Mouse (Mus musculus) lung, postnatal 0 days (tissue): Measurements from ENCODE around the gene Sept11.

Experiments used
- CTCF ChIP-seq: IDR thresholded peaks from 2 replicates; pipeline ENCODE4 v1.5.1; 2016; ENCODE audit warnings: antibody characterized with exemption, mild to moderate bottlenecking
- EP300 ChIP-seq: IDR thresholded peaks from 2 replicates; pipeline ENCODE4 v1.6.1; 2016; ENCODE audit warnings: antibody characterized with exemption, mild to moderate bottlenecking, control low read depth

DNA sequence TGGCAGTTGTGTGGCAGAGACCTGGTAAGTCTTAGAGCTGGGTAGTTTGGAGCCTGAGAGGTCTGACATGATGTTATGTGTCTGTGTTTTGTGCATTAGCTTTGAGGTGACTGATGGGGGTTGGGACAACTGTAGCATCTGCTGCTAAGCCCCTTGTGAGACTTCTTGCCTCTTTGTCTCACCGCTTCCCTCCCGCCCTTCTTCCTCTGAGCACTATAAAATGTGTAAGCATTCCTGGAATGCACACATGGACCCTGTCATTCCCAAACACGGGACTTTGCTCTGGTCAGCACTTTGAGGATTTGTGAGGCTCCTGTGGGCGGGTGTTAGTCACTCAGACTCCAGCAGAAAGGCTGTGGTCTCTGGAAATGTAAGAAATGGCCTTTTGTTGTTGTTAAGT, 36.7 kb downstream of the Sept11 start:
- TF ChIP-seq CTCF (no peak), EP300 (peak; percentile 27; the same call in 1 of the 2 replicates)
